Mouse (Mus musculus): Measurements from ENCODE around the gene Mllt11. TPM values are rescaled to one million over a fixed set of nuclear protein-coding genes. Genes with fewer than 3 reads are reported as not detected.

Gene Mllt11
- polyA plus RNA-seq (2016; fragmentation: Nextera tagmentation; extraction: Ambion mirVana) = 116 and 124 TPM in 2 replicates

DNA sequence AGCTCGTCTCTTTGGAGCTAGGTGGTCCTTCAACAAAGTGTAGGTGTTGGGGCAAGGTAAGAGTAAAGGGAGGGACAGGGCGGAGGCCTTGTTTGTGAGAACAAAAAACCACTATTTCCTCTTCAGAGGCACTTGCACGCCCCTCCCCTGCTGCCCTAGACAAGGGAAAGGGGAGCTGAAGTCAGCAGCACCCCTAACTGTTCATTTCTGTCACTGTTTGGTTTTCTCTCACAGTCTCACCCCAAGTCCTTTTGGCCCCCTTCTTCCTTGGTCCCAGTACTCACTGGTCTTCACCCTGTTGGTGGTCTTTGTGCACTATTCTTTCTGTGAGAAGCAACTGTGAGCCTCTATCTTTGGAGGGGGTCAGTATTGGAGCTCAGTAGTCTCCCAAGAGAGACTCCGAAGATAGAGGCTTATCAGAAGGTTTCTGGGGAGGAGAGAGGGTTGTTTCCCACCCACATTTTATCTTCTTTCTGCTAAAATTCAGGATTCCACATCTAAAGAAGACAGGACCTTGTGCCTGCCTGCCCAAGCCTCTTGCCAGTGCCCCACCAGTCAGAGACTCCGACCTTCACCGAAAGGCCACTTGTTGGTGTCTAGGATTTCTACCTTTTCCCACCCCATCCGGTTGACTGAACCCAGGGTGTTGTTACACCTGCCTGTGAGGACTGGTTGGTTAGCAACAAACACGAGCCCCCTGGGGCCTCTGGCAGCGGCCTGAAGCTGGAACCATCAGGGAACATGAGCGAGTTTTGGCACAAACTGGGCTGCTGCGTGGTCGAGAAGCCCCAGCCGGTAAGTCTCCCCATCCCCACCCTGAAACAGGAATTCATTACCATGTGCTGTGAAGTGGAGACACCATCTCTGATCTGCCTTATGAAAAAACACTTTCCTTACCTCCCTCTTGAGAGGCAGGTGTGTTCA, at the start of gene Mllt11:
Gene Mllt11, minus strand, starts transcription at position 874 of the 924 bp plus-strand sequence.
- no peak for ATAC-seq (ENCODE audit: low FRiP score)
- Histone ChIP-seq H3K4me2 (replicated peaks) (peak within 1 kb of the TSS; percentile 69), H3K9me3 (replicated peaks) (no peaks in the 10 kb centered on the region), H3K27me3 (no peaks in the 10 kb centered on the region), H3K9ac (peak within 1 kb of the TSS; percentile 48), H3K4me1 (peaks cover 34% of the 10 kb centered on the region), H3K36me3 (peaks cover 48% of the 10 kb centered on the region), H3K4me3 (peak within 1 kb of the TSS; percentile 93; the same call in 1 of the 2 replicates), H3K27ac (peak within 1 kb of the TSS; percentile 96)
- WGBS = 76% methylated on average over 13 of the region's 13 CpGs

DNA sequence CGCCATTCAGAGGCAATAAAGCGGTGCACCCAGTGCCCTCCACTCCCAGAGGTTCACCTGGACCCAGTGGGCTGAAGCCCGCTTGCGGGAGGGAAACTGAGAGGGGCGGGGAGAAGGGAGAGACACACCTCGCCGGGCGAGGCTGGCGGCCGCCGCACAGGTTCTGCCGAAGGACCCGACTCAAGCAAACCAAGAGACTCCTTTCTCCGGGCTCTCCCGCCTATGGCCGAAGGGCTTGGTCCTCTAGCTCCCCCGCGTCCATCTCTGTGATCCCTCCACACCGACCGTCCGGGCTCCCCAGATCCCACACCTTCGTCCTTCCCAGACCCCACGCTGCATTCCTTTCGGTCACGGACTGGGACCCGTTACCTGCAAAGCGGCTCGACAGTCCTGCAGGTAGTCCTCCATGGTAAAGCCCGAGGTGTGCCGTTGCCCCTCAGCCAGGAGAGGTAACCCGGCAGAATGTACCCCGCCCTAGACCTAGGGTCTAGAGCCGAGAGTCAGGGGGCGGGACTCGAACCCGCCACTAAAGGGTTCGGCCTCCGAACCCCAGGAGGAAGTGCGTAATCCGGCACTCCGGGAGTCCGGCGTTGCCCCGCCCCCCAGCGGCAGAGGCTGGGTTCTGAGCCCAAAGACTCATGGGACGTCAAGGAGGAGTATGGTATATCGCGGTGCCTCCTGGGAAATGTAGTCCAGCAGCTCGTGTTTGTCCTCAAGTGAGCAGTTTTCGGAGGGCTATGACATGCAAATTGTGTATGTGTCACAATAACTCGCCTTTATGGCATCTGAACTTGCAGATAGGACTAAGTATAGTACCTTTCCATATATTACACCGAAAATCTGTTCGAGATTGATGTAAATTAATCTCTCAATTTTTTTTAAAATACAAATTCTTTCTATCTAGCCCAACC, 49.5 kb upstream of the Mllt11 start, which contains the start of the genes Mindy1 and Prune1:
Gene Mindy1, plus strand, starts transcription at position 130 of the 911 bp plus-strand sequence.
Gene Prune1, minus strand, starts transcription at position 861 of the 911 bp plus-strand sequence.
- Histone ChIP-seq H3K36me3 (no peaks in the 10 kb centered on the region), H3K4me3 (peak within 1 kb of the TSS; percentile 69), H3K27me3 (no peaks in the 10 kb centered on the region), H3K9me3 (replicated peaks) (no peaks in the 10 kb centered on the region), H3K27ac (peak within 1 kb of the TSS; percentile 98), H3K4me1 (peaks cover 27% of the 10 kb centered on the region), H3K4me2 (replicated peaks) (peak within 1 kb of the TSS; percentile 68), H3K9ac (peak within 1 kb of the TSS; percentile 84)
- ATAC-seq (ENCODE audit: low FRiP score) = peak; percentile 90
- 1% methylated on average over 52 of the region's 53 CpGs for WGBS

DNA sequence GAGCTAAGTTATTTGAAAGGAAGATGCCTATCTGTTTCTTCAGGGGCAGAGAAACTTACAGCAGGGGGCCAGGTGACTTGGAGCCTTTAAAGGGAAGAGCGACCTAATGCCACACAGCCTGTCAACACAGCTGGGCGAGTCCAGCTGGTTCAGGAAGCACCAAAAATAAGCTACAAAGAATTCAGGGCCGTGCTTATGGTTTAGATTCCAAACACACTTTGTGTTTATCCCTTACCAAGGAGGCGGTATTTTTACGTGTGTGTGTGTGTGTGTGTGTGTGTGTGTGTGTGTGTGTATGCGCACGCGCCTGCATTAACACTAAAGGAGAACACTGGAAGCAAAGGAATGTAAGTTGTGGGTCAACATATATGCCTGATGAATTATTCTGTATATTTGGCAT, 48.8 kb upstream of the Mllt11 start:
- 30% methylated on average over 8 of the region's 8 CpGs for WGBS
- Histone ChIP-seq H3K27ac (peak overlapping the region; percentile 98), H3K9ac (peak overlapping the region; percentile 84), H3K36me3 (no peaks in the 10 kb centered on the region), H3K4me3 (peak overlapping the region; percentile 69), H3K9me3 (replicated peaks) (no peaks in the 10 kb centered on the region), H3K4me1 (peaks cover 27% of the 10 kb centered on the region), H3K27me3 (no peaks in the 10 kb centered on the region), H3K4me2 (replicated peaks) (peak overlapping the region; percentile 68)
- no peak for ATAC-seq (ENCODE audit: low FRiP score)

DNA sequence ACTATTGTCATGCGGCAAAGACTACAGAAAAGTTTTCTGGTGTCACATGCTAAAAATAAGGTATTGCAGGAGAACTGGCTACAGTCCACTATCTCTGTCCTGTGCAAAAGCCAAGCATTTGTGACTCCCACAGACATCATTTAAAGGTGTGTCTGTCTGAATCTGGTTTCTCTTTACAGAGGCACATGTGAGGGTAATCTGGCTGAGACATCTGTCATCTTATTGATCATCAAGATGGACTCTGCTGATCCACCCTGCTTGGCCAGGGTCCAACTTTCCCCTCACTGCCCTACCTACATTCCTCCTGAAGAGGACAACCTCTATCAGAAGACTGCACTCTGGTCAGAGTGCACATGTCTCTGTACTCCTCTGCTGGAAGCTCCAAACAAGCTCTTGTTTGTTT, 45.2 kb upstream of the Mllt11 start:
- WGBS = 100% methylated on average over 1 of the region's 1 CpGs
- peaks cover 10% of the 10 kb centered on the region; the same call in 1 of the 2 replicates for H3K4me1 ChIP-seq
- no peak overlapping the region for H3K4me2 ChIP-seq (replicated peaks)
- ATAC-seq (ENCODE audit: low FRiP score) = no peak
- peaks cover 7% of the 10 kb centered on the region; the same call in 1 of the 2 replicates for H3K36me3 ChIP-seq
- H3K4me3 ChIP-seq = no peak overlapping the region
- no peaks in the 10 kb centered on the region for H3K9me3 ChIP-seq (replicated peaks)
- H3K27me3 ChIP-seq = no peaks in the 10 kb centered on the region
- H3K27ac ChIP-seq = no peak overlapping the region
- H3K9ac ChIP-seq = no peak overlapping the region

DNA sequence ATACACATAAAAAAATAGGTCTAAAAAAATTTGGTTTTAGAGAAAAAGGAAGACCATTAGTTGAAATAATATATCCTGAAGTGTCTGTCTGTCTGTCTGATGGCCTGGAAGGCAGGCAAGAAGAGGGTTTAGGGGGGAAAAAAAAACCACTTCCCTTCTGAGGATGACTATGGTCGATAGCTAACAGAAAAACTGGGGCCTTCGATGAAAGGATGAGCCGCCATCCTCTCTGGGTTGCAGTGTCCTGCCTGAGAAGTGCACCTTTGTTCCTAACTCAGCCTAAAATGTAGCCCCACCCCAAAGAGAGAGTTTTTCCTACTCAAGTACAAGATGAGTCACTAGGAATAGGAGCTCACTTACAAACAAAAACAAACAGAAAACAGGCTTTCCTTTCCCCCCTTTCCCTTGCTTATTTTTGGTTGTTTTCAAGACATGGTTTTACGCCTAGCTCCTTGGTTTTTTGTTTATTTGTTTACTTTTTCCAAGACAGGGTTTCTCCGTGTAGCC, 44.5 kb upstream of the Mllt11 start:
- no peaks in the 10 kb centered on the region for H3K27me3 ChIP-seq
- H3K9me3 ChIP-seq (replicated peaks) = no peaks in the 10 kb centered on the region
- peaks cover 10% of the 10 kb centered on the region; the same call in 1 of the 2 replicates for H3K4me1 ChIP-seq
- H3K4me2 ChIP-seq (replicated peaks) = no peak overlapping the region
- no peak overlapping the region for H3K27ac ChIP-seq
- H3K36me3 ChIP-seq = peaks cover 7% of the 10 kb centered on the region; the same call in 1 of the 2 replicates
- H3K4me3 ChIP-seq = no peak overlapping the region
- H3K9ac ChIP-seq = no peak overlapping the region
- no peak for ATAC-seq (ENCODE audit: low FRiP score)
- 88% methylated on average over 5 of the region's 5 CpGs for WGBS

DNA sequence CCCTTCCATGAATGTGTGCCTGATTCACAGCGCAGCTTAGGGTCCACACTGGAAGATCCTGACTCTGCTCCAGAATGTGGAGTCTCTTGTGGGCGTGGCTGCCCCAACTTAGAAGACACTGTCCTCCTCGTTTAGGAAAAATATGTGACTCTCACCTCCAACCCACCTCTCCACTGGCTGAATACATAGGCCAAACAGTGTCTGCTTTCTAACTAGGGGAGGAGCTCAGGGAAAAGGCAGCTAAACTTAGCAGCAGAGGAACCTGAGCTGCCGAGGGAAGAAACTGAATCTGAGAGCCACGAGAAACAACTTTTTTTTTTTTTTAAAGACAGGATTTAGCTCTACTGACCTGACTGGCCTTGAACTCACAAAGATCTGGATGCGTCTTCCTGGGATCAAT, 43.2 kb upstream of the Mllt11 start:
- WGBS = 86% methylated on average over 6 of the region's 6 CpGs
- Histone ChIP-seq H3K27ac (no peak overlapping the region), H3K9me3 (replicated peaks) (no peaks in the 10 kb centered on the region), H3K4me3 (no peak overlapping the region), H3K9ac (no peak overlapping the region), H3K27me3 (no peaks in the 10 kb centered on the region), H3K4me2 (replicated peaks) (no peak overlapping the region), H3K4me1 (0 out of 2 replicates have a peak, but pooled peaks cover 5% of the 10 kb centered on the region), H3K36me3 (peaks cover 7% of the 10 kb centered on the region; the same call in 1 of the 2 replicates)
- ATAC-seq (ENCODE audit: low FRiP score) = no peak

DNA sequence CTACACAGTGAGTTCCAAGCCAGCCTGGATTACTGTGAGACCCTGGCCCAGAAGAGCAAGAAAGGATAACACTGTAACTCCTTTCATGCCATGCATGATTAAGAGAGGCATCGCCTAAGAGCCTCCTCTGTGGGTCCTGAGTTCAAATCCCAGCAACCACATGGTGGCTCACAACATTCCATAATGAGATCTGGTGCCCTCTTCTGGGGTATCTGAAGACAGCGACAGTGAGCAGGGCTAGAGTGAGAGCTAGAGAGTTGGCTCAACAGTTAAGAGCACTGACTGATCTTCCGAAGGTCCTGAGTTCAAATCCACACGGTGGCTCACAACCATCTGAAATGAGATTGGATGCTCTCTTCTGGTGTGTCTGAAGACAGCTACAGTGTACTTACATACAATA, 42.5 kb upstream of the Mllt11 start:
- Histone ChIP-seq H3K27ac (no peak overlapping the region), H3K27me3 (no peaks in the 10 kb centered on the region), H3K4me1 (0 out of 2 replicates have a peak, but pooled peaks cover under 1% of the 10 kb centered on the region), H3K9ac (no peak overlapping the region), H3K36me3 (peaks cover 7% of the 10 kb centered on the region; the same call in 1 of the 2 replicates), H3K4me3 (no peak overlapping the region), H3K9me3 (replicated peaks) (no peaks in the 10 kb centered on the region), H3K4me2 (replicated peaks) (no peak overlapping the region)
- WGBS = 91% methylated on average over 4 of the region's 4 CpGs
- no peak for ATAC-seq (ENCODE audit: low FRiP score)

DNA sequence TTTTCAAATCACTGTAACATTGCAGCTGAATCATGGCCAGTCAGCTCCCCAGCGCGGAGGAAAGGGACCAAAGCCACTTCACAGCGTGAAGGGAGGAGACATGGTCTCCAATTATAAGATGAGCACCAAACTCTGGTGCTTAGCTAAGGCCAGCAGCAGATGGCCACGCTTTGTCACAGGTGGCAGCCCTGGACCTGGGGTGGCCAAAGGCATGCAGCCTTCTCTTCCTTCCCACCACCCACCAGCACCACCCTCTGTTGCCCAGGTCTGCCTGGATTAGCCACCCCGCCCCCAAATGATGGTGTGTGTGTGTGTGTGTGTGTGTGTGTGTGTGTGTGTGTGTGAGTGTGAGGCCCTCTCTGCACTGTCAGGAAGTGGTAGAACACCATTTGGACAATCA, 41.5 kb upstream of the Mllt11 start:
- 96% methylated on average over 5 of the region's 5 CpGs for WGBS
- ATAC-seq (ENCODE audit: low FRiP score) = no peak
- H3K4me2 ChIP-seq (replicated peaks) = no peak overlapping the region

DNA sequence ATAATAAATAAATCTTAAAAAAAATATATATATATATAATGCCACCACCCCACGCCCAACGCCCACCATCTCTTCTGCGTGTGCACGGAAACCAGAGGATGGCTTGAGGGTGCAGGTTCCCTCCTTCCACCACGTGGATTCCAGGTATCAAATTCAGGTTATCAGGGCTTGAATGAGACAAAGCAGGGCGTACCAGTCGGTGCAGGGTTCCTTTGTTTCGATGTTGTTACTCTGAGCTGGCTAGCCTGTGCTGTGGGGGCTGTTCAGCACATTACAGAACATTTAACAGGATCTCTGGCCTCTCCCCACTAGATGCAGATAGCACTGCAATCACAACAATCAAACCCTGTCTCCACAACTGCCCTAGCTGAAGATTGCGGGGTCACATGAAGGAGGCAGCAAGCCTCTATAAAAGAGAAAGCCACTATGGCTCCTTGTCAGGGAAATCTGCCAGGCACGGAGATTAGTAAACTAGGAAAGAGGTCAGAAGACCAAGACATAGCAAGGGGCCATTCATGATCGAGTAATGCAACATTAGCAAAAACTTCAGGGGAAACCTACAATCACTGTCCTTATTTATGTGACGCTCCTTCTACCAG, 38.9 kb upstream of the Mllt11 start:
- no peak for ATAC-seq (ENCODE audit: low FRiP score)
- peaks cover 22% of the 10 kb centered on the region for H3K36me3 ChIP-seq
- no peaks in the 10 kb centered on the region for H3K27me3 ChIP-seq
- no peak overlapping the region for H3K4me3 ChIP-seq
- no peak overlapping the region for H3K4me2 ChIP-seq (replicated peaks)
- H3K9me3 ChIP-seq (replicated peaks) = no peaks in the 10 kb centered on the region
- WGBS = 89% methylated on average over 12 of the region's 12 CpGs
- no peaks in the 10 kb centered on the region for H3K4me1 ChIP-seq
- no peak overlapping the region for H3K27ac ChIP-seq
- H3K9ac ChIP-seq = no peak overlapping the region

More for the DNA sequence above, 41.5 kb upstream of the Mllt11 start:
- Histone ChIP-seq H3K27me3 (no peaks in the 10 kb centered on the region), H3K9ac (no peak overlapping the region), H3K27ac (no peak overlapping the region), H3K36me3 (peaks cover 7% of the 10 kb centered on the region; the same call in 1 of the 2 replicates), H3K4me1 (no peaks in the 10 kb centered on the region), H3K4me3 (no peak overlapping the region), H3K9me3 (replicated peaks) (no peaks in the 10 kb centered on the region)

DNA sequence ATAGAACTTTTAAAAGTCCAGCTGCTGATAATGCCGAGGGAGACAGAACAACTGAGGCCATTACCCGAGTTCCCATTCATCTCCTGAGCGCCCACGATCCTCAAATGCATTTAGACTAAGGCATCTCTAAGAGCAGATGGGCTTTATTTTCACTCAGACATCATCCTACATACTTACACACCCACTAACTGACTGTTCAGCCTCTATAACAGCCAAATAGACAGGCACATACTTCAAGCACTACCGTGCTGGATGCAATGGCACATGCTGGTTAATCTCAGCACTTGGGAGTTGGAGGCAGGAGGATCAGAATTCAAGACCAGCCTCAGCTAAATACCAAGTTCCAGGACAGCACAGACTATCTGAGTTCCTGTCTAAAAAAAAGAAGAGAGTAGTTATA, 37.8 kb upstream of the Mllt11 start:
- Histone ChIP-seq H3K36me3 (peaks cover 25% of the 10 kb centered on the region), H3K27me3 (no peaks in the 10 kb centered on the region), H3K9me3 (replicated peaks) (no peaks in the 10 kb centered on the region), H3K4me1 (no peaks in the 10 kb centered on the region), H3K9ac (no peak overlapping the region), H3K4me3 (no peak overlapping the region), H3K4me2 (replicated peaks) (no peak overlapping the region), H3K27ac (no peak overlapping the region)
- 88% methylated on average over 5 of the region's 5 CpGs for WGBS
- no peak for ATAC-seq (ENCODE audit: low FRiP score)

DNA sequence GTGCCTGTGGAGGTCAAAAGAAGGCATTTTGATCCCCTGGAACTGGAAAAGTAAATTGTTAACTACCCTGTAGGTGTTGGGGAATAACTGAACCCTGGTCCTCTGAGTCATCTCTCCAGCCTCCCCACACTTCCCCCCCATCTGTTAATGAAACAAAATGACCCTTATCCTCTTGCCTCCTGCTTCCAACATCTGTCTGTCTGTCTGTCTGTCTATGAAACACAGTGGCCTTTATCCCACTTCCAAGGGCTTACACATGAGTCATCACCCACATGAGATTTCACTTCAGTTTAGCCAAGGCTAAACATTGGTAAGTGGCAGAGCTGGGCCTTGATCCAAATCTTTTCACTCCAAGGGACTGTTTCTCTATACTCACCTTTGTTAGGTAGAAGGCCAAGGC, 35.9 kb upstream of the Mllt11 start:
- Histone ChIP-seq H3K9ac (no peak overlapping the region), H3K4me1 (no peaks in the 10 kb centered on the region), H3K4me2 (replicated peaks) (no peak overlapping the region), H3K27ac (no peak overlapping the region), H3K9me3 (replicated peaks) (no peaks in the 10 kb centered on the region), H3K36me3 (peaks cover 35% of the 10 kb centered on the region), H3K4me3 (no peak overlapping the region), H3K27me3 (no peaks in the 10 kb centered on the region)
- no peak for ATAC-seq (ENCODE audit: low FRiP score)

Data from hindbrain, embryonic 12.5 days (tissue).